ENCODE assay signal across 33 mouse cellular contexts in the genomic region with DNA sequence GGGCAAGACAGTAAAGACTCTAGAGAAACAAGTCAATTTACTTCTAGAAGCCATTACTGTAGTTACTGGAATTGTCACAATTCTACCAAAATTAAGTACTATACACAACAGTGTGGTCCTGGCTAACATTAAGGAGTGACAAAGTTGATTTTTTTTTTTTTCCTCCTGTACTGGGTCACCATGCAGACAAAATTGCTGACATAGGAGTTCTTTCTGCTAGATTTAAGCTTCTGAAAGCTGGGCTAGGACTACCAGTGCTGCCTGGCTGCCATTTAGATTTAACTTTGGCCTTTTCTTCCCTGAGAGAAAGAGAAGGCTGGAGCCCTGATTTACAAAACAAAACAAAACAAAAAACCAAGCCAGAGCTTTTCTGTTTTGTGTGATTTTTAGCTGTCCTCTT.
"Had no signal": no experiment of that assay in that cellular context is flagged by ENCODE, and none has a peak within 500 bp of the region (broad histone marks: within the 10 kb centered on the region; RNA-seq: fewer than 3 reads in every experiment).

No protein-coding gene starts in this region.

- H3K9me3 ChIP-seq: limb, embryonic 10.5 days; limb, embryonic 13.5 days; limb, embryonic 15.5 days; liver, embryonic 12.5 days; liver, embryonic 13.5 days; liver, embryonic 15.5 days; lung, embryonic 15.5 days; megakaryocyte, embryonic 14.5 days; midbrain, embryonic 10.5 days; midbrain, embryonic 12.5 days; midbrain, embryonic 13.5 days; midbrain, embryonic 15.5 days; neural tube, embryonic 12.5 days; neural tube, embryonic 13.5 days had no signal

- ATAC-seq: liver, embryonic 12.5 days; liver, postnatal 0 days; lung, postnatal 0 days; midbrain, embryonic 13.5 days; midbrain, embryonic 15.5 days; midbrain, embryonic 16.5 days had no signal

- H3K27me3 ChIP-seq: limb, embryonic 12.5 days; limb, embryonic 13.5 days; limb, embryonic 15.5 days; liver, embryonic 12.5 days; liver, embryonic 13.5 days; liver, embryonic 15.5 days; lung, embryonic 15.5 days; megakaryocyte, embryonic 14.5 days; midbrain, embryonic 12.5 days; midbrain, embryonic 13.5 days; midbrain, embryonic 15.5 days; neural tube, embryonic 12.5 days; neural tube, embryonic 13.5 days had no signal

- H3K4me3 ChIP-seq: limb, embryonic 10.5 days; limb, embryonic 12.5 days; limb, embryonic 13.5 days; limb, embryonic 15.5 days; liver, embryonic 12.5 days; liver, embryonic 13.5 days; liver, embryonic 15.5 days; lung, embryonic 15.5 days; megakaryocyte, embryonic 14.5 days; midbrain, embryonic 10.5 days; midbrain, embryonic 12.5 days; midbrain, embryonic 13.5 days; midbrain, embryonic 15.5 days; myocyte; neural tube, embryonic 12.5 days; neural tube, embryonic 13.5 days had no signal

- H3K27ac ChIP-seq: limb, embryonic 10.5 days; limb, embryonic 12.5 days; limb, embryonic 13.5 days; limb, embryonic 15.5 days; liver, embryonic 12.5 days; liver, embryonic 13.5 days; liver, embryonic 14.5 days; liver, embryonic 15.5 days; lung, embryonic 15.5 days; macrophage; midbrain, embryonic 10.5 days; midbrain, embryonic 12.5 days; midbrain, embryonic 13.5 days; midbrain, embryonic 15.5 days; neural tube, embryonic 12.5 days; neural tube, embryonic 13.5 days had no signal

- H3K9ac ChIP-seq: limb, embryonic 12.5 days; limb, embryonic 13.5 days; limb, embryonic 15.5 days; liver, embryonic 12.5 days; liver, embryonic 13.5 days; liver, embryonic 14.5 days; liver, embryonic 15.5 days; liver, postnatal 0 days; lung, embryonic 14.5 days; lung, embryonic 15.5 days; midbrain, embryonic 12.5 days; midbrain, embryonic 13.5 days; midbrain, embryonic 15.5 days; neural tube, embryonic 12.5 days; neural tube, embryonic 13.5 days had no signal

- H3K4me2 ChIP-seq: limb, embryonic 12.5 days; limb, embryonic 13.5 days; limb, embryonic 15.5 days; liver, embryonic 11.5 days; liver, embryonic 12.5 days; liver, embryonic 13.5 days; liver, embryonic 15.5 days; lung, embryonic 14.5 days; lung, embryonic 15.5 days; midbrain, embryonic 11.5 days; midbrain, embryonic 12.5 days; midbrain, embryonic 13.5 days; midbrain, embryonic 15.5 days; neural tube, embryonic 12.5 days; neural tube, embryonic 13.5 days had no signal

- DNase-seq: left cerebral cortex, postnatal 4 days; liver; liver, embryonic 13.5 days; liver, postnatal 0 days; lung, adult 18-20 months; lung, adult 2 months; lung, embryonic 14.5 days; lung, postnatal 10 days; lung, postnatal 14 days; lung, postnatal 36 days; lung, postnatal 4 days; midbrain, embryonic 14.5 days had no signal

- H3K36me3 ChIP-seq: limb, embryonic 15.5 days; liver, embryonic 12.5 days; liver, embryonic 13.5 days; liver, embryonic 15.5 days; lung, embryonic 15.5 days; midbrain, embryonic 15.5 days had no signal

- H3K4me1 ChIP-seq: limb, embryonic 10.5 days; limb, embryonic 12.5 days; limb, embryonic 13.5 days; limb, embryonic 15.5 days; liver, embryonic 12.5 days; liver, embryonic 13.5 days; liver, embryonic 15.5 days; lung, embryonic 15.5 days; megakaryocyte, embryonic 14.5 days; midbrain, embryonic 10.5 days; midbrain, embryonic 12.5 days; midbrain, embryonic 13.5 days; midbrain, embryonic 15.5 days; neural tube, embryonic 12.5 days; neural tube, embryonic 13.5 days had no signal
